Mouse (Mus musculus) cortical plate, adult 2 months (tissue): ENCODE data around the gene Stxbp5l.

ENCODE experiments used
- CTCF ChIP-seq: fragments of 200-500 bp; IDR thresholded peaks from 2 replicates; pipeline ENCODE4 v1.5.1; 2011; ENCODE audit warnings: mild to moderate bottlenecking, control low read depth, low read length; ENCODE audit not compliant: insufficient read depth; ENCODE audit errors: extremely low read depth
- POLR2A ChIP-seq: fragments of 200-500 bp; IDR thresholded peaks from 2 replicates; pipeline ENCODE4 v1.6.1; 2011; ENCODE audit warnings: mild to moderate bottlenecking, low read length, control low read depth; ENCODE audit not compliant: insufficient read depth; ENCODE audit errors: extremely low read depth

- TF ChIP-seq POLR2A (no peak), CTCF (no peak)
These were observed 20.8 kb upstream of the Stxbp5l start for GRCm38 (mm10) chr16:37405536-37405935.
